Mouse (Mus musculus) T-helper 2 cell (primary cell): ENCODE measurements around the gene Tubgcp5.

Source experiments
- in situ Hi-C: fragments of 300-600 bp; cut with MboI, MseI; formaldehyde crosslinking; loops from one replicate; pipeline ENCODE4 v1.15.1; 2025; ENCODE audit warnings: high pct_unique_total_duplicates

Gene Tubgcp5

DNA sequence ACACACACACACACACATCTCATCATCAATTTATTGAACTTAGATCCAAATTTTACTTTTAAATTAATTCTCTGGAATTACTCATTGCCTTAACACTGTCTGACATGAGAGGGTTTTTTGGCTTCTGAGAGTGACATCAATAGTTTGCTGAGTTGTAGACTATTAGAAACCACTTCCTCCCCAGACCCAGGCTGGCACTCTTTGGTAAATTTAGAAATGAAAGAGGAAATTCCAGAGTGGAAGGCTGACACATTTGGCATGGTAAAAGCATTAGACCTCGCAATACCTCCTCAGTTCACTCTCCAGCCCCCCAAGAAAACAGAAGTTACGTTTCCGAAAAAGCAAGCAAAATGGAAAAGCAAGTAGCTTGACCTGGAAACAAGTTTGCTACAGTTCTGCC, 58.8 kb downstream of the Tubgcp5 start:
- in situ Hi-C loops = no loop called here

DNA sequence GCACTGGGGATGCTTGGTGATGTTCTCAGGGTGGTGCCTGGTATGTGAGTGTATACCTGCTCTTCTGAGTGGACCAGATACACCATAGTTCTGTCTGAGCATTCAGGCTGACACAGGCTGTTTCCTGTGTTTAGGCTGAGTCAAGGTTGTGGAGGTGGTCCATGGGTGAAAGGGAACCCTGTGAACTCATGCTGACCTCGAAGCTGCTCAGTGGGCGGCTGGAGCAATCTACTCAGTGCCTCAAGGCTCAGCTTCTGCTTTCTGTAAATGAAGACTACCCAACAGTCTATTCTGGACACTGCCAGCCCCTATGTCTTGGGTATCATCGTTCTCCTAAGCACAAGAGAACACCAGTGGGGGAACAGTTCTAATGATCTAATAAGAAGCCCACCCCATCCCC, 61.6 kb downstream of the Tubgcp5 start:
- in situ Hi-C loops = no loop called here

DNA sequence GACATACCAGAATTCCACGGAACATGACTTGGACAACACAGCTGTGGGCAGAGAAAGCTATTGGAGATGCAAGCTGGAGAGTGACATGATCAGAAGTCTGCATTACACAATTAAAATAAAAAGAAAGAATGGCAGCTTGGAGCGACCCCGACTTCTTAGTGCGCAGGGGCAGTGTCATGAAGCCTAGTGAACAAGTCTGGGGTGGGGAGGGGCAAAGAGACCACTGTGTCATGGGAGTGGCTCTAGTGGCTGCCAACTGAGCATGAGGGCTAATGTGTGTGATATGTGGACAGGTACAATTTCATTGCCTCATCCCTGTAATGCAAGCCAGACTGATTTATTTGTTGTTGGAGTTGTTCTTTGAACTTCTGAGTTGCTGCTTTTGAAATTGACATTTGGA, 62.8 kb downstream of the Tubgcp5 start:
- in situ Hi-C loops = no loop called here

DNA sequence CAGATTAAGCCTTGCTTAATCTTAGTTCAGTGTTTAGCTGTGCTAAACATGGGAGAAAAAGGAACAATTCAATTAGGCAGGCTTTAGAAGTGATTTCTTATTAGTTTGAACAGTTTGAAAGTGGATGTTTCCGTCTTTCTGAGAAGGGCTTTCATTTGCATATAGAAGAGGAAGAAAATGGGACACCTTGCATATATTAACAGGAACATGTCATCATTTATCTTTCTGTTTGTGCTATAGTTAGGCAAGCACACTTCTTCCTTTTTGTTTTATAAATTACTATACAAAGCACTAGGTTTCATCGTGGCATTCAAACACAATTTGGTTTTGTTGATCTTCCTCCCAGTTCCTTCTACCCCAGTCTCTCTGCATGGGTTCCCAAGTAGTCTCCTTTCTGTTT, 63.8 kb downstream of the Tubgcp5 start:
- in situ Hi-C loops = no loop called here

DNA sequence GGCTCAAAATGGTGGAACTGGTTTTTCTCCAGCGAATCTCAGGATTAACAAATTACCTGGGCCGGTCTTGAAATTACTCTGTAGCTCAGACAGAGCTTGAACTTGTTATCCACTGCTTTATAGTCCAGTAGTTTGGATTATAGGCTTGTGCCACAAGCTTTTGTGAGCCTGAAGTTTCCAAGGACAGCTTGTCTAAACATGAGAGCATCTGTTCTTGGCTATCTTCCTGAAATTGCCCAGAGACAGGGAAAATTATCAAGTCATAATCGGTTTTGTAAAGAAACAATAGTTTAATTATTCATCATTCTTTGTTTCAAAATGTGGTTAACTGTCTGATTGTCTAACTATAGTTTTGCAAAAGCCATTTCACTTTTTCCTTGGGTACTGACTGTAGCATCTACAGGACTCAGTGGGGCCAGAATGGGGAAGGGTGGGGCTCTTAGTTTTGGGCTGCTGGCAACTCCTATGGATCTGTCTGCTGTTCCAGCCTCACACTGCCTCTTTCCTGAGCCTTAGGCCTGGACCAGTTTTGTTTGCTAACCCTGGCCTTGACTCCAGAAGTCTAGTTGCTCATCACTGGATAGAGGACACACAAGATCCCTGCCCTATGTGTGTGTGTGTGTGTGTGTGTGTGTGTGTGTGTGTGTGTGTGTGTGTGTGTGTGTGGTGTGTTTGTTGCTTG, 65.0 kb downstream of the Tubgcp5 start:
- in situ Hi-C loops = no loop called here

DNA sequence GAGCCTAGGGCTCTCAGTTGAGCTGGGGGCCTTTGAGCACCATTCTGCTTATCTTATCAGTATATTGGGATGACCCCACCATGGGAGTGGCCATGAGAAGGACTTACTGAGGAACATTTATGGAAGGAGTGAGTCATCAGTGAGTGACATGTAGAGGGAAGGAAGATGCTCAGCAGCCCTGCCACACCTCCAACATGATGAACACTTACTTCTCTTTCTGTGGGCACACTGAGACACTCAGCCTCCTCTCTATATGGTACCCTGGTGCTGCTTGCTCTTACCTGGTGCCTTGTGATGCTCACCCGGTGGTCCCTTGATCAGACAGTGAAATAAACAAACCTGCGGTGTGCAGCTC, 65.5 kb downstream of the Tubgcp5 start:
- in situ Hi-C loops = no loop called here

DNA sequence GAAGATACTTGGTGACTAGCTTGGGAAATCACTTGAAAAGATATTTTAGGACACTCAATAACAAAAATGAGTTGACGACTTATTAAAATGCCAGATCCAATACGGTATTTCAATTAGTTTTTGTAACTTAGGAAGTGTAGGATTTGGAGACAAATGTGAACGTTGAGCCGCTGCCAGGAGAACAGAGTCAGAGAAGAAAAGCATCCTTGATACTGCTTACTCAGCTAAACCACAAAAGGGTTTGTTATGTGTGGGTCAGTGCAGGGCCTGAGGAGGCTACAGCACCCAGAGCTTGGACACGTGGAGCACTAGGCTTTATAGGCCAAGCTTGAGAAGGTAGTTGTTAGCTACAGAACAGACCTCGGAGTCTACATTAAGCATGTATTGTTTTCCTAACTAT, 66.0 kb downstream of the Tubgcp5 start:
- in situ Hi-C loops = no loop called here

DNA sequence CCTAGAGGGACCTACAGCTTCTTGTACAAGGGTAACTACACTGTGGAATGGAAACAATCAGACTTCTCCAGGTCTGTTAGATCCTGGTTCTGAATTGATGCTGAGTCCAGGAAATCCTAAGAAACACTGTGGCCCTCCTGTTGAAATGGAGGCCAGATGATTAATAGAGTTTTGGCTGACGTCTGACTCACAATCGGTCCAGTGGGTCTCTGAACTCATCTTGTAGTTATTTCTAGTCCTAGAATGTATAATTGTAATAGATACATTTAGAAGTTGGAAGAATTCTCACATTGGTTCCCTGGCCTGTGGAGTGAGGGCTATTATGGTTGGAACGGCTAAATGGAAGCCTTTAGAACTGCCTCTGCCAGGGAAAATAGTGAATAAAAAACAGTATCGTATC, 67.2 kb downstream of the Tubgcp5 start:
- in situ Hi-C loops = no loop called here

DNA sequence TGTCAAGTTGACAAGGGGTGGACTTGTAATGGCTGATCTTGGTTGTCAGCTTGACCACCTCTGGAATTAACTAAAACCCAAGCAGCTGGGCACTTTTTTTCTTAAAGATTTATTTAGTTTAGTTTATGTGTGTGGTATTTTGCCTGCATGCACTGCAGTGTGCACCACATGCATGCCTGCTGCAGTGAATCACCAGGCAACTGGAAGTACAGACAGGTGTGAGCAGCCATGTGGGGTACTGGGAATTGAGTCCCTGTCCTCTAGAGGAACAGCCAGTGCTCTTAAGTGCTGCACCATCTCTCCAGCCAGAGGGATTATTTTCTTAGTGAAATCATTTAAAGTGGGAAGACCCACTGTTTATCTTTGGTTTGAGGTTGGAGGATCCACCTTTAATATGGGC, 71.1 kb downstream of the Tubgcp5 start:
- in situ Hi-C loops = no loop called here

DNA sequence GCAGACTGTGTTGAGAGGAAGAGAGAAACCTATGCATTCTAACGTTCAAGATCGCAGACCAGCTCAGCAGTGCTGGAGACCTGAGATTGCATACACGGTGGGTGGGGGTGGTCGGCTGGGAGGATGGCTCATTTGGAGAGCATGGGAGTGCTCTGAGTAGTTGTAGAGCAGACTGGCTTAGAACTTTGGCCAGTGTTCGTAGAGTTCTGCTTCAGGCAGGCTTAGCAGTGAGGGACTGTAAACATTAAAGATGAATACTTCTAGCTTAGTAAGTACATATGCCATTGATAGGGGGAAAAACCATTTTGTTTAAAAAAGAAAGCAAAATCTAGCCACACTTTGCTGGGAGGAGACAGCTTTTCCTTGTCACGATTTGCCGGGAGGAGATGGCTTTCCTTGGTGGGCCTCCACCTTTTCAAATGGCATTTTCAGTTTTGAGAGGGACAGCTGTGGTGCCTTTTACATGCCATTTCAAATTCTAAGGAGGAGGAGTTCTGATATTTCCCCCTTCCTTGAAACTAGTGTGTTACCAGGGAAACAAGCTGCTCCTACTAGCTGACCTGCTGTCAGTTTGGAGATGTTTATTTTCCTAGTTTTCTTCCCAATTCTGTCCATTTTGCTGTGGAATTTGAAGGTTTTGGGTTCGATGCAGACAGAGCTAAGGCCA, 71.9 kb downstream of the Tubgcp5 start:
- in situ Hi-C loops = no loop called here

DNA sequence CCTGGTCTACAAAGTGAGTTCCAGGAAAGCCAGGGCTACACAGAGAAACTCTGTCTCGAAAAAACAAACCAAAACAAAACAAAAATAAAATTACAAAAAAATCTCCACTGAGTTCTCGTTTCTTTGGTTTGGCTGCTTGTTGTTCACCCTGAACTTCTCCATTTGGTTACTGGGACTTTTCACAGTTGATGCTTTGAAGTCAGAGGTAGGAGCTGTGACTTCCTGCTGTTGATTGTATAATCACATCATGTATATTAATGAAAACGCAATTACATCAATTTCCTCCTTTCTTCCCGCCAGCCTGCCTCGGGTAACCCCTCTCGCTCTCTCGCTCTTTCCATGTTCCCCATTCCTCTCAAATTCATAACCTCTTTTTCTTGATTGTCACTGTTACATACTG, 74.3 kb downstream of the Tubgcp5 start:
- in situ Hi-C loops = no loop called here

DNA sequence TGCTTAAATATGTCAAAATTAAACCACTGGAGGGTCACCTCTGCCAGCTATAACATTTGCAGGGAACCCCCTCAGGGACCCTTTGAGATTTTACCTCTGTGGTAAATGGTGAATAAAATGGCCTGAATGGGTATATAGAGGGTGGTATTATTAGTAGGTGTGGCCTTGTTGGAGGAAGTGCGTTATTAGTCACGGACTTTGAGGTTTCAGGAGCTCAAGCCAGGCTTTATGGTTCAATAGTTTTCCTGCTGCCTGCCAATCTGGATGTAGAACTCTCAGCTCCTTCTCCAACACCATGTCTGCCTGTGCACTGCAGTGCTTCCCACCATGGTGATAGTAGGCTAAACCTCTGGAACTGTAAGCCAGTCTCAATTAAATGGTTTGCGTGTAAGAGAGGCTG, 75.3 kb downstream of the Tubgcp5 start:
- in situ Hi-C loops = no loop called here

DNA sequence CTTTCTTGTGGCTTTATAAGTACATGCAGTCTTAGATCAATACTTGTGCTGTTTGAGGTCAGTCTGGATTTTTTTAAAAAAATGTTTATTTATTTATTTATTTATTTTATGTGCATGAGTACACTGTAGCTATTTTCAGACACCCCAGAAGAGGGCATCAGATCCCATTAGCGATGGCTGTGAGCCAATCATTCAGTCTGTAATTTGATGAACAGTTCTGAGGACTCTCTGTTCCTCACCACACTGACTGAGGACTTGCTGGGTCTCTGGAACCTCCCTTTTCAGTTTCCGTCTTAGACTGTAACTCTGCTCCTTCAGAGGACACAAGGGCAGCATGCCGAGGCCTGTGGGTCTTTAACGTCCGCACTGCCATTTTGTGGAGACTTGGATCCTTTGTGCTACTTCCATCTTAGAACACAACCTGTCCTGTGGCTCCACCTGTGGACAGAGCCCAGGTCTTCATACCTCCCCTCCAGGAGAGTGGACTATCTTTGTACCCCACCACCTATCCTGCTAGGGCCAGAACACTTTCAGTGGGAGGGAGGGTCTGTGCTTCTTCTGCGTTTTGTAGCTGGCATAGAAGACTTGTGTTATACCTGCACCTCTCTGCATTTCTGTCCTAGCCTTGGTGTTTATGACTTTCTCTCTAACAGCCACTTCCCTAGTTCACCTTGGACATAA, 76.5 kb downstream of the Tubgcp5 start:
- in situ Hi-C loops = no loop called here

DNA sequence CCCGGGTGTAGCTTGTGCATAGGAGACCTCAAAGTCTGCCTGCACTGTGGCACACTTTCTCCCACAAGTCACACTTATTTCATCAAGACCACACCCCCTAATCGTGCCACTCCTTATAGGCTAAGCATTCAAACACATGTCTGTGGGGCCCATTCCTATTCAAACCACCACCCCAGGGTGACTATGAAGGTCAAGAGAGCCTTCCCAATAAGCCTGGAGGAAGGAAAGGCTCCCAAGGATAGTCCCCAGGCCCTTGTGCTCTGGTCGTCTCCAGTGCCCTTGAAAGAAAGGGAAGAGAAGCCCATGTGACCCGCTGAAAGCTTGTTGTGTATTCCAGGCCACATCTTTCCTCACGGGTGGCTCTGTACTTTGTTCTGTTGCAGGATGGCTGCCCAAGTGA, 77.5 kb downstream of the Tubgcp5 start:
- in situ Hi-C loops = no loop called here

DNA sequence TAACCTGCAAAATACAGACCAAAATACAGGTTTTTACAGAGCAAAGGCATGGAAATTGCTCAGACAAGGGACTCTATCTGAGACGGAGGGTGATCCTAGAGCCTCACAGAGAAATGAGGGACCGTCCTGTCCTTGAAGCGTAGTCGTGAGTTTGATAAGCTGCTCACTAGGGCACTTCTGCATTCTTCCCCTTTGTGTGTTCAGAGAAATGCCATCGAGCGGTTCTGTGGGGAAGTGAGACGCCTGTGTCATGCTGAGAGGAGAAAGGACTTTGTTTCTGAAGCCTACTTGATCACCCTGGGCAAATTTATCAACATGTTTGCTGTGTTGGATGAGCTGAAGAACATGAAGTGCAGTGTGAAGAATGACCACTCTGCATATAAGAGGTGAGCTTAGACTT, 80.7 kb downstream of the Tubgcp5 start:
- in situ Hi-C loops = no loop called here

DNA sequence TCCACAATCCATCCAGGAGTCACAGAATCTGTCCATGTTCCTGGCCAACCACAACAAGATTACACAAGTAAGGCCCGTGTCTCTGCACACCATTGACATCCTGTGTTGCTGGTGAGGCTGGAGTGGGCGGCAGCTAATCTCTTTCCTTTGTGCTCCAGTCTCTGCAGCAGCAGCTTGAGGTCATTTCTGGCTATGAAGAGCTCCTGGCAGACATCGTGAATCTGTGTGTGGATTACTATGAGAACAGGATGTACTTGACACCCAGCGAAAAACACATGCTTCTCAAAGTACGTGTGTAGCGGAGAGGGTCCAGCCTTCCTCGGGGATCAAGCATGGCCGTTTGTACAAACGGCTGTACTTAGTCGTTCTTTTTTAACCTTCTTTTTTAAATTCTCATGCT, 83.8 kb downstream of the Tubgcp5 start:
- in situ Hi-C loops = no loop called here

DNA sequence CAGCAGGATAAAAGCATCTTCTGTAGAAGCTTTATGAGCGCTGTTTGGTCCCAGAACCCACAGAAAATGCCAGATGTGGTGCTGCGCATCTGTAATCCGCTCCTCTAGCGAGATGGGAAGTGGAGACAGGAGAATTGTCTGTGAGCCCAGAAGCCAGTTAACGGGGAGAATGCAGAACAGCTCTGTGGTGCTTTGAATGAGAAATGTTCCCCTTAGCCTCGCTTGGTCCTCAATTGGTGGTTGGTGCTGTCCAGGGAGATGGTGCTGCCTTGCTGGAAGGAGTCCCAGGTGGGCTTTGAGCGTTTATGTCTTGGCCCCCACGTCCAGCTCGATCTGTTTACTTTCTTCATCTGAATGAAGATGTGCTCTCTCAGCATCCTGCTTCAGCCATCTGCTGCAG, 86.9 kb downstream of the Tubgcp5 start:
- in situ Hi-C loops = no loop called here
